Mouse (Mus musculus): ENCODE results near the gene Shd. TPM values are rescaled to one million over a fixed set of nuclear protein-coding genes. Genes with fewer than 3 reads are reported as not detected.
A peak's percentile ranks its signal among the peaks of the same experiment; 100 is the strongest.

Shd gene
- polyA plus RNA-seq, 1 experiment: 0.63 TPM

GRCm38 (mm10) chr17:56008356-56009087 is 38.3 kb downstream of the Shd start:
- no peaks in the 10 kb centered on the region for H3K36me3 ChIP-seq (ENCODE audit: control insufficient read depth, insufficient read depth, low read length)
- H3K4me1 ChIP-seq (ENCODE audit: control insufficient read depth, insufficient read depth, low read length): peaks cover 36% of the 10 kb centered on the region
- peak overlapping the region; percentile 82 for H3K4me3 ChIP-seq (ENCODE audit: control insufficient read depth, low read depth, low read length)
- peak overlapping the region; percentile 79 for H3K27ac ChIP-seq (ENCODE audit: control insufficient read depth, insufficient read depth, low read depth, low read length)
- no peaks in the 10 kb centered on the region for H3K27me3 ChIP-seq (ENCODE audit: control insufficient read depth, insufficient read depth, low read length)
- TF ChIP-seq CTCF (IDR thresholded peaks at IDR 0.05; ENCODE audit: control insufficient read depth, insufficient read depth, insufficient replicate concordance, low read depth, low read length): no peak
- TF ChIP-seq POLR2A (IDR thresholded peaks at IDR 0.05; ENCODE audit: control insufficient read depth, low read depth, low read length): peak; percentile 48; the same call in 1 of the 2 replicates

GRCm38 (mm10) chr17:56009088-56009961 is 39.1 kb downstream of the Shd start:
- TF ChIP-seq POLR2A (IDR thresholded peaks at IDR 0.05; ENCODE audit: control insufficient read depth, low read depth, low read length): peak; percentile 66
- TF ChIP-seq CTCF (IDR thresholded peaks at IDR 0.05; ENCODE audit: control insufficient read depth, insufficient read depth, insufficient replicate concordance, low read depth, low read length): no peak
- Histone ChIP-seq H3K36me3 (ENCODE audit: control insufficient read depth, insufficient read depth, low read length) (no peaks in the 10 kb centered on the region), H3K27me3 (ENCODE audit: control insufficient read depth, insufficient read depth, low read length) (no peaks in the 10 kb centered on the region), H3K27ac (ENCODE audit: control insufficient read depth, insufficient read depth, low read depth, low read length) (peak overlapping the region; percentile 79; the same call in 1 of the 2 replicates), H3K4me3 (ENCODE audit: control insufficient read depth, low read depth, low read length) (peak overlapping the region; percentile 82), H3K4me1 (ENCODE audit: control insufficient read depth, insufficient read depth, low read length) (peaks cover 36% of the 10 kb centered on the region)

DNA sequence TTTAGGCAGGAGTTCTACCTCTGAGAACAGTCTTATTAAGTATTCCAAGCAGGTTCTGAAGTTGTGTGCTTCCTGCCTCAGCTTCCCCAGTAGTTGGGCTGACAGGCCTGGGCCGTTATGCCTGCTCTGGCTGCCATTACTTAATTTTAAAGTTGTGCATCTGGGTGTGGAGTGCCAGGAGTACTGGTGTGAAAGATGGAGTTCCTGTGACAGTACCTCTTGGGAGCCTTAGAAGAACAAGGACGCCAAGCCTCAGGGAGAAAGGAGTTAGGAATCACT is 39.6 kb downstream of the Shd start:
- no peak overlapping the region for H3K4me3 ChIP-seq (ENCODE audit: control insufficient read depth, low read depth, low read length)
- peaks cover 36% of the 10 kb centered on the region for H3K4me1 ChIP-seq (ENCODE audit: control insufficient read depth, insufficient read depth, low read length)
- no peak overlapping the region for H3K27ac ChIP-seq (ENCODE audit: control insufficient read depth, insufficient read depth, low read depth, low read length)
- H3K27me3 ChIP-seq (ENCODE audit: control insufficient read depth, insufficient read depth, low read length): no peaks in the 10 kb centered on the region
- TF ChIP-seq POLR2A (IDR thresholded peaks at IDR 0.05; ENCODE audit: control insufficient read depth, low read depth, low read length) (no peak), CTCF (IDR thresholded peaks at IDR 0.05; ENCODE audit: control insufficient read depth, insufficient read depth, insufficient replicate concordance, low read depth, low read length) (no peak)
- no peaks in the 10 kb centered on the region for H3K36me3 ChIP-seq (ENCODE audit: control insufficient read depth, insufficient read depth, low read length)

DNA sequence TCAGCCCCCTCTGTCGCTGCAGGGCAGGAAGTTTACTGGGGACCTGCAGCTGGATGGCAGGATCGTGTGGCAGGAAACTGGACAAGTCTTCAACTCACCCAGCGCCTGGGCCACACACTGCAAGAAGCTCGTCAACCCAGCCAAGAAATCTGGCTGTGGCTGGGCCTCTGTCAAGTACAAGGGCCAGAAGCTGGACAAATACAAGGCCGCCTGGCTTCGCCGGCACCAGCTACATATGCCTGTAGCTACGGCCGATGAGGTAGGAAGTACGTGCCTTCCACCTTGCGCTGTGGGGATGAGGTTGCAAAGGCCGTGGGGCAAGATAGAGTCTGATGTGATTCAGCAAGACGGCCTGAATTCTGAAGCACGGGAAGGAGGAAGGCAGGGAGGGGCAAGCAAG is 40.0 kb downstream of the Shd start:
- Histone ChIP-seq H3K36me3 (ENCODE audit: control insufficient read depth, insufficient read depth, low read length) (no peaks in the 10 kb centered on the region), H3K27ac (ENCODE audit: control insufficient read depth, insufficient read depth, low read depth, low read length) (no peak overlapping the region), H3K4me3 (ENCODE audit: control insufficient read depth, low read depth, low read length) (peak overlapping the region; percentile 45), H3K27me3 (ENCODE audit: control insufficient read depth, insufficient read depth, low read length) (no peaks in the 10 kb centered on the region), H3K4me1 (ENCODE audit: control insufficient read depth, insufficient read depth, low read length) (peaks cover 35% of the 10 kb centered on the region)
- no peak for TF ChIP-seq CTCF (IDR thresholded peaks at IDR 0.05; ENCODE audit: control insufficient read depth, insufficient read depth, insufficient replicate concordance, low read depth, low read length)
- no peak for TF ChIP-seq POLR2A (IDR thresholded peaks at IDR 0.05; ENCODE audit: control insufficient read depth, low read depth, low read length)

- no peak overlapping the region for H3K27ac ChIP-seq (ENCODE audit: control insufficient read depth, insufficient read depth, low read depth, low read length)
Measured at GRCm38 (mm10) chr17:56010681-56011080, 40.4 kb downstream of the Shd start.

GRCm38 (mm10) chr17:56011441-56011840 is 41.2 kb downstream of the Shd start:
- Histone ChIP-seq H3K4me1 (ENCODE audit: control insufficient read depth, insufficient read depth, low read length) (peaks cover 33% of the 10 kb centered on the region), H3K27me3 (ENCODE audit: control insufficient read depth, insufficient read depth, low read length) (no peaks in the 10 kb centered on the region), H3K27ac (ENCODE audit: control insufficient read depth, insufficient read depth, low read depth, low read length) (no peak overlapping the region), H3K36me3 (ENCODE audit: control insufficient read depth, insufficient read depth, low read length) (no peaks in the 10 kb centered on the region), H3K4me3 (ENCODE audit: control insufficient read depth, low read depth, low read length) (no peak overlapping the region)
- TF ChIP-seq POLR2A (IDR thresholded peaks at IDR 0.05; ENCODE audit: control insufficient read depth, low read depth, low read length) (no peak), CTCF (IDR thresholded peaks at IDR 0.05; ENCODE audit: control insufficient read depth, insufficient read depth, insufficient replicate concordance, low read depth, low read length) (no peak)

More at GRCm38 (mm10) chr17:56010681-56011080, 40.4 kb downstream of the Shd start:
- peaks cover 33% of the 10 kb centered on the region for H3K4me1 ChIP-seq (ENCODE audit: control insufficient read depth, insufficient read depth, low read length)
- no peaks in the 10 kb centered on the region for H3K27me3 ChIP-seq (ENCODE audit: control insufficient read depth, insufficient read depth, low read length)
- H3K4me3 ChIP-seq (ENCODE audit: control insufficient read depth, low read depth, low read length): peak overlapping the region; percentile 45
- H3K36me3 ChIP-seq (ENCODE audit: control insufficient read depth, insufficient read depth, low read length): no peaks in the 10 kb centered on the region
- TF ChIP-seq POLR2A (IDR thresholded peaks at IDR 0.05; ENCODE audit: control insufficient read depth, low read depth, low read length) (0 out of 2 replicates have a peak, but pooled peaks have one; percentile 24), CTCF (IDR thresholded peaks at IDR 0.05; ENCODE audit: control insufficient read depth, insufficient read depth, insufficient replicate concordance, low read depth, low read length) (peak; percentile 100)

GRCm38 (mm10) chr17:56015293-56015692 is 45.0 kb downstream of the Shd start:
- Histone ChIP-seq H3K36me3 (ENCODE audit: control insufficient read depth, insufficient read depth, low read length) (no peaks in the 10 kb centered on the region), H3K4me3 (ENCODE audit: control insufficient read depth, low read depth, low read length) (no peak overlapping the region), H3K27ac (ENCODE audit: control insufficient read depth, insufficient read depth, low read depth, low read length) (no peak overlapping the region), H3K4me1 (ENCODE audit: control insufficient read depth, insufficient read depth, low read length) (peaks cover 5% of the 10 kb centered on the region), H3K27me3 (ENCODE audit: control insufficient read depth, insufficient read depth, low read length) (no peaks in the 10 kb centered on the region)
- TF ChIP-seq CTCF (IDR thresholded peaks at IDR 0.05; ENCODE audit: control insufficient read depth, insufficient read depth, insufficient replicate concordance, low read depth, low read length): no peak
- TF ChIP-seq POLR2A (IDR thresholded peaks at IDR 0.05; ENCODE audit: control insufficient read depth, low read depth, low read length): no peak

Measured in testis, adult 2 months (tissue).